Mouse (Mus musculus) spleen, postnatal 14 days (tissue): ENCODE measurements around the gene Espl1.
A peak's percentile ranks its signal among the peaks of the same experiment; 100 is the strongest.

Experiments used
- DNase-seq, 2 experiments: peaks; one replicate each; pipeline ENCODE4 v3.0.0; 2021 to 2022; ENCODE audit warnings: low spot score in 2 of 2

The Espl1 gene

DNA sequence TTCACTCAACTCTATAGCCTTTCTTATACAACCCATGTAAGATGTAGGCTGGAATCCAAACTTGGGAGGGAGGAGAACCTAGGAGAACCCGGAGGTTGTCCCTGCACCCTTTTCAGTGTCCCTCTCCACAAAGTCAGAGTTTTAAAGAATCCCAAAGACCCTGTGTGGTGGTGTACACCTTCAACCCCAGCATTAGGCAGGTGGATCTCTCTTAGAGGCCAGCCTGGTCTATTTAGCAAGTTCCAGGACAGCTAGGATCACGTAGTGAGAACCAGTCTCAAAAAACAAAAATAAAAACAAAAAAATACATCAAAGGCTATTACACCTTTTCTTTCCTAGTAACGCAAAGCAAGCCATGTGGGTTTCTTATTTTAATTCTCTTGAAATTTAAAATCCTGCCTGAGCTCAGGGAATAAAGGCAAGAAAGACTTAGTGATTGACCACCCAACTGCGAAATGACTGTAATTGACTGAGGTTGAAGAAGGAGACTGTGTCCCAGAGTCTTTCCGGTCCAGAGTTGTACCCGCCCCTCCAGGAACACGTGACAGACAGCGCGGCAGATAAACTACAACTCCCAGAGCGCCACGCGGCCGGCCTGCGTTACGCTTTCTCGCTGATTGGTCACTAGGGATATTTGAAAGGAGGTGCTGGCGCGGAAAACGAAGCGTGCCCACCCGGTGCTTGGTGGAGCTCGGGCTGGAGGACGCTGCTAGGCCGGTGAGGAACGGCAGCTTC, at the start of gene Espl1:
Gene Espl1 (plus strand): TSS at position 634 of the 735 bp plus-strand sequence.
- peak; percentile 87 to 95 for DNase-seq

DNA sequence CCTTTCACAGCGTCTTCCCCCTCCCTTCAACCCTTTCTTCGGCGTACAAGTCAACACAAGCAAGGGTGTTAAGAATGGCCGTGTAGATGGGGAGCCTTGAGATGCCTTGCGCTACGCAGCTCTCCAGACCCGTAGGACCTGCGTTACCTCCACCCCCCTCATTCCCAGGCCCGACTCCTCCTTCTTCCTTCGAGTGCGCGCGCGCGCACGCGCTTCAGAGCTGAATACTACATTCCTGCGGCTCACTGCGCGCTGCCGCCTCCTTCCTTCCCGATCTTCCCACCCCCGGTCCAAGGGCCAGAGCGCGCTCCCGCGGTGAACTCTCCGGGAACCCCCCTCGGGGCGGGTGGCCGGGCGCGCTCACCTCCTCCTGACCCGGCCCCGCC, 49.2 kb upstream of the Espl1 start:
- DNase-seq: peak in 1 of 2 experiments; percentile 42

DNA sequence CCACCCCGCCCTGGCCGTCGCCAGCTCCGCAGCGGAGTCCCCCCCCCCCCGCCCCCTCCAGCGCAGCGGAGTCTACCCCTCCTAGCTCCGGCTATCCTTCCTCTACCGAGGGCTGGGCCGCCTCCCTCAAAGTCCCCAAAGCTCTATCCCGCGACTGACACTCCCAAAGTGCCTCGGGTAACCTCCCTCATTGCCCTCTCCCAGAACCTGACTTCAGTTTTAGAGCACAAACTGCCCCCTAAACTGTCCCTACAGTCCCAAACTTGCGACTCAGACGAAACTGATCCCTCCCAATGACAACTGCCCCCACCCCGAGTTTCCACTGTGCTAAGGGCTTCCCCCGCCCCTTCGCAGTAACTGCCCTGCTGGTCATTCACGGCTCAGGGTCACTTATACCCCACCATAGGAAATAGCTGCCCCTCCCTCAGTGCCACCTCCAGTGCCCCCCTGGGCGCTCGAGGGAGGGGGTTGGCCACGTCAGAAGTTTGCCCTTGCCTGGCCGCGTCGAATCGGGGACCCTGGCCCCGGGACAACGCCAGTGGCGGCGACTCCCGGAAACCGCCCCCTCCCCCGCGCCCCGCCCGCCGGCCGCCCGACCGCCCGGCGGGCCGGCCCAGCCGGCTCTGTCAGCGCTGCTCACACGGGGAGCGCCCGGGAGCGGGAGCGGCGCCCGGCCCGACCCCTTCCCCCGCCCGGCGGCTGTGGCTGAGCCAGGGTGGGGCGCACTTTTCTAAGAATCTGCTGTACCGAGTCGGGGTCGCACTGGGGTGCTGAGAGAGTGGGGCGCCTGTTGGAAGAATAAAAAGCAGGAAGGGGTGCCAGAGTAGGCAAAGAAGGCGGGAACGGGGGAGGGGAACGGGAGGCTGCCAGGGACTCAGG, 48.6 kb upstream of the Espl1 start:
- DNase-seq: no peak

DNA sequence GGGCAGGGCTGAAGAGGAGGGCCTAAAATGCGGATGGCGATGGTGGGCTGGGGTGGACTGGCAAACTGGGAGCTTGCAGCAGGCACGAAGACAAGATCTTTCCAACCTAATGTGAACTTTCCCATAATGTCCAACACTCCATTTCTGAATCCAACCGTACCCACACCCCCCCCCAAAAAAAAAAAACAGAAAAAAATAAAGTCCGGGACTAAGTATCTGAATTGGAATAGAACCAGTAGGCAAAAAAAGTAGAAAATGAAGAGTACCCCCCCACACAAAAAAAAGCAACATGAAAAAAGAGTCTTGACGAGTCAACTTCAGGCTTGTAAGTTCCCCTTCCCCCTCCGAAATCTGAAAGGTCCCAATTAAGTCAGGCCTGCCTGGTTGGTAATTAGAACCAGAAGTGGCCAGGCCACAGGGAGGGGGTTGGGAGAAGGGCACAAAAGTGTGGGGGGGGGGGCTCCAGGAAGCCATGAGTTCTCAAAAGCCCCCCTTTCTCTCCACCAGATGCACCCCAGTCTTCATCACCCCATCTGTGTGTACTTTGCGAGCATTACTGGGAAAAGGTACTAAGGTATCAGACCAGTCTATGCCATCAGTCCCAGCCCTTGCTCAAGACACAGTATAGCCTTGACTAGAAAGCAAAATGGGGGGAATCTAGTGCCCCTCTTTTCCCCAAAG, 47.8 kb upstream of the Espl1 start:
- DNase-seq: no peak

DNA sequence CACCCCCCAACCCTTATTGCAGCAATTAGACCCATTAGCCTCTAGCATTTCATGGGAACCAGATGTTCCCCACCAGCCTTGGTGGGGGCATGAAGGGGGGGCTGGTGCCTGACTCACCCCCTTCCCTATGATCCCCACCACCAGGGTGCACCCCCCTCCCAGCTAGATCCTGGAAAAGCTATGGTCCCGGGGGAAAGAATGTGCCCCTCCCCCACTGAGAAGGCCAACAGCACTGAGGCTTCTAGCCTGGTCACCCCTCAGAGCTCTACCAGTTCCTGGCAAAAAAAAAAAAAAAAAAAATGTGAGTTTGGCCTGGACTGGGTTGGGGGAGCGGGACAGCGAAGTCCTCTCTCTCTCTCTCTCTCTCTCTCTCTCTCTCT, 47.3 kb upstream of the Espl1 start:
- DNase-seq: no peak

DNA sequence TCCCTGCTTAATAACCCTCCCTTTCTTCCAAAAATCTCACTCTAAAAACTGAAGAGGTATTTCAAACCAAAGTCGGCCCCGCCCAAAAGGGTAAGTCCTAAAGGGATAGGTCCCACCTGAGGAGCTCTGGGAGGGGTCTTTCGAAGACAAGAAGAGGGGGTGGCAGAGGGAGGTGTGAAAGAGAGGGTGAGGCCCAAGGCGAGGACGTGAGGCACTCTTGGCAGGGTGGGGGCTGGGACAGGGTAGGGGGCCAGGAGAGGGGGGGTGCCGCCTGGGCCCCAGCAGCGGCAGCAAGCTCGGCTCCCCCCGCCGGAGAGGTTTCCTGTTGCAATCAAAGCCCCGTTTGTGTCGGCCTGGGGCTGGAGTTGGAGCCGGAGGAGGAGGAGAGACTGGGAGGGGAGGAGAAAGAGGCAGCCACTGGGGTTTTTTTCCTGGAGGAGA, 46.8 kb upstream of the Espl1 start:
- no peak for DNase-seq

DNA sequence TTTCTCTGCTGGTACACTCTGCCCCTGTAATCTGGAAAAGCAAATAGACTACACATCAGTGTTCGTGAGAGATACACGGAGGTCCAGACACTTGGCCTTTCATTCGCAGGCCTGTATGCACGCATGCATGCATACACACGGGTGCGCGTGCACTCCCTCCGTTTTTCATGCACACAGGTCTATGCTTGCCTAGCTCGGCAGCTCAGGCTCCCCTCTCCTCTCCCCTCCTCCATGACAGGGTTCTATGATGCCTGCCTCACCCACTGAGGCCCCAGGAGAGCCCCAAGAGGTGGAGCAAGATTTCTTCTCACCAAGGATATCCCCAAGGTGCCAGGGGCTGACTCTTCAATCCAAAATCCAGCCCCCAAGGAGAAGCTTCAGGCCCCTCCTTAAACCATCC, 46.1 kb upstream of the Espl1 start:
- DNase-seq: no peak

DNA sequence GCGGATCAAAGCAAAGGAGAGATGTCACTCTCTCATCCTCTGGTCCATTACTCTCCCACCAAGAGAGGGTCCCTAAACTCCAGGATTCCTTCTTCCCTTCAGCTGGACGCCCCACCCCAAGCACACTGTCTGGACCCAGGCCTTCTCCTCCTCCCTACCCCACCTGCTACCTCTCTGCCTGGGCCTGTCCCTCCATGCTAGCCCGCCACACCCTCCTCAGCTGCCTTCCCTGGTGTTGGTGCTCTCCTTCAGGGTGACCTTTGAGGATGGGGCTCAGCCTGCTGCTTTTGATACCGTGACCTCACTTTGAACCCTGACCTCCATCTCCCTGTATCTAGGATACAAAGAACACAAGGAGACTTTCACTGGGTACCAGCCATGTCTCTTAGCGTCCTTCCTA, 45.5 kb upstream of the Espl1 start:
- DNase-seq: no peak

DNA sequence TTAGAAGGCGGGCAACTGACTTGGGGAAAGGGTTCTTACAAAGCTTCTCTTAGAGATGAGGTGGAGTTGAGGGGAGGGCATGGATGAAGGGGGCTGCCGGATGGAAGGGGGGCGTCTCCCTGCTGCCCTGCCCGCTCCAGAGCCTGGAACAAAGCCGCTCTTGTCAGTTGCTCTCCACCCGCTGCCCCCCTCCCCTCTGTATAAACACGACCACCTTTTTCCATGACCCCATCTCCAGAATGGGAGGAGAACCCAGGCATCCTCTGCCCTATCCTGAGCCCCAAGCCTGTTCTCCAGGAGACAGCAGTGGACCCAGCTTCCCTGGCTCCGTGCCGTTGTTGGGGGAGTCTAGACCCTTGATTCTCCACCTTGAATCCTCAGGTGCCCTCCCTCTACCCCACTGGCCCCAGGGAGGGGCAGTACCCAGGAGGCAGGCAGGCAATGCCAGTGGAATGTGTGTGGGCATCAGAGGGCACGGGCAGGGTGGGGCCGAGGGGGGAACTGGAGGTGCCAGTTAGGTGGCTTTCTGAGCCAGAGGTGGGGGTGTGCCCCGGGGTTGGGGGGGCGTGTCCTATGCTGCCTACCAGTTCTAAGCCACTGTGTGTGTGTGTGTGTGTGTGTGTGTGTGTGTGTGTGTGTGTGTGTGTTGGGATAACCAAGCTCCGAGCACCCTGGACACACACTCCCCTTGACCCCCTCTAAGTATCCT, 40.4 kb upstream of the Espl1 start:
- no peak for DNase-seq

DNA sequence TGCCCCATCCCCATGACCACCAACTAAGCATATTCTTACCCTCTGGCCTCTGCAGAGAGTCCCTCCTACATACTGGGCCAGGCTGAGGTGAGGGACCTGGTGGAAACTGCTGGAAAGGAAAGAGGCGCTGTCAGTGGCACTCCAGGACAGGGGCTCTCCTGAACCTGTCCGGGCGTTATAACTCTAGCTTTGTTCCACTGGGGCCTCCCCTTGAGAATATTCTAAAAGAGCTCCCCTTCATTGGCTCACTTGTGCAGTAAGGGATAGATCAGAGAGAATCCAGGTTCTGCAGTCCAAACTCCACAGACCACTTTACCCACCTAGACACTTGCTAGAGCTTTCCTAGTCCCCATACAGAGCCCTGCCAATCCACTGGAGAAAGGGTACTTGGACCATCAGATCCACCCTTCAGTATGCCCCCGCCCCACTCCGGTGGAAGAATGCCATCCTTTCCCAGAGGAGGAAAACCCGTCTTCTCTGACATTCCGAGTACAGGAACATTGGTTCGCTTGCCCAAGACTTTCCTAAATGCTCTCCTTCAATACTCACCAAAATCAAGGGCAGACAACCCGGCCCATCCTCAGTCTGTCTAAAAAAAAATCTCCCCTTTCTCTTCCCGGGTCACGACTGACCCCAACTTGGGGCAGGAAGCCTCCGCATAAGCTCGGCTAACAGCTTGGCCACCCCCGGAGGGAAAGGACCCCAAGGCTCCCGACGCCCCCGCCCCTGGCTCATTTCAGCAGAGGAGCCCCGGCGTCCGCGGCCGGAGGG, 39.5 kb upstream of the Espl1 start:
- no peak for DNase-seq

DNA sequence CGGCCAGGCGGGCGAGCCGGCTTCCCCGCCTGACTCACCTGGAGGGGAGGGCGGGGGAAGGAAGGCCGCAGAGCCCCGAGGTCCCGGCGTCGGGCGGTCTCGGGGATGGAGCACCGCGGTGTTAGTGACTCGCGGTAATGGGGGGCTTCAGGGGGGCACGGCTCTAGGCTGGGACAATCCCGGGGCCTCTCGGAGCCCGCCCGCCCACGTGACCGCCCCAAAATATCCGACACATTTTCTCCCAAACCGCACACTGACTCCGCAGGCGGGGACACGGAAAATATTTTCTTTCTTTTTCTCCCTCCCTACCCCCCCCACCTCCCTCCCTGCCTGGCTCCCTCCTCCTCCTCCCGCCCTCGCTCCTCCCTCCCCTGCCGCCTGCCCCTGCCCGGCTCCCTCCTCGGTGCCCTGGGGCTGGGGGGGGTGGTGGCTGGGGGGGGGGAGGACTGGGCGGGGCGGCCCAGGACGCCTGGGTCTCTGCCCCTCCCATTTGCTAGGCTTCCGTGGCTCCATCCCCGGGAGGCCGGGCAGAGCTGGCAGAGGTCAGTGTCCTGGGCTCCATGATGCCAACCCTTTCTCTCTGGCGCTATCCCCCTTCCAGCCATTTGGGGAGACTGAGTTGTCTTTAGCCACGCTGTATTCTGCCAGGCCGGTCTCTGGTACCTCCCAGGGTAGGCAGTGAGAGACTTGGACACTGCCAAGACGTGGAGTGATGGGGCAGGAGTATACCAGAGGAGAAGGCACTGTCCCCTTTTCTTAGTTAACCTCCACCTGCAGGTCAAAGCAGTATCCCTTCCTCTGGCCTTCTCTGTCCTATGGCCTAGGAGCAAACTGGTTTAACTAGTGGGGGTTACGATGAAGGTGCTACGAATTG, 38.6 kb upstream of the Espl1 start, which contains the start of gene Rarg:
Gene Rarg (minus strand): TSS at position 316 of the 874 bp plus-strand sequence.
- no peak for DNase-seq

DNA sequence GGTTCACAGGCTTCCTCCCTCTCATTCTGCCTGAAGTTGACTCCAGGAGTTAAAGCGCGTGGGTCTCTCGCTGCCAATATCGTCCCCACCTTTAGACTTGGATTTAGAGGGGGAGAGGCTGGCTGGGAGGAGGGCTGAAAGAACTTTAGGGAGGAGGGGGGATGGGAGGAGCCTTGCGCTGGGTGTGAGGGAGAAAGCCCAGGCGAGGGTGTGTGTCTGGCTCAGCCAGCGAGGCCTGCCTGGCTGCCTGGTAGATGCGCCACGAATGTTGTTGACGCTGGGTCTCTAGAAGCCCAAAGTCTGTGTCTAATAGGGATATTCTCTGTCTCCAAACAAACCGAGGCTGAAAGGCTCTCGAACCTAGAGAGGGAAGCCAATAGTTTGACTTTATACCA, 38.0 kb upstream of the Espl1 start:
- DNase-seq: no peak

DNA sequence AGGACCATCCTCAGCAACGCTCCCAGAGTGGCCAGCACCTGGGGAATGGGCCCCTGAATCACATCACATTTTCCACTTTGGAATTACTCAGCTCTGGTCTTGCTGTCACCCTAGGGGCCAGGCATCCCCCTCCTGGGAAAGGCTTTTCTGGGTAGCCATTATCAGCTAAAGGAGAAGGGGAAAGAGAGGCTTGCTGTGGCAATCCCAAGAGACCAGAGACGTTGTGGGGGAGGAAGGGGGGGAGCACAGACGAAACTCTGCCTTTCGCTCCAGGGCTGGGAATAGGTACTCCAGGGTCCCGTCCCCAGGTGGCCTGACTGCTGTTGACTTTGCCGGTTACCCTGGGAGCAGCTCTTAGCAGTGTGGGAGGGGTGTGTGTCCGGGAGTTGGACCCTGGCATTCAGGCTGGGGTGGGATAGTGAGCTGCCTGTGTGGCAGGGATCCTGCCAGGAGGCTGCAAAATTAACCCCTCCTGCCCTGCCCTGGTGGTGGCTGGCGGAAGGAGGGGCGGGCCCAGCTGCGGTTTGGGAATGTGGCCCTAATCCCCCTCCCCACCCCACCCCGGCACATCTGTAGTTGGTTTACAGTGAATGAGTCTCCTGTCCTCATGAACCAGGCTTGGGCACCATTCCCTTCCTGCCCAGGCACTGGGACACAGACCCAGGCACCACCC, 37.3 kb upstream of the Espl1 start:
- DNase-seq: no peak

DNA sequence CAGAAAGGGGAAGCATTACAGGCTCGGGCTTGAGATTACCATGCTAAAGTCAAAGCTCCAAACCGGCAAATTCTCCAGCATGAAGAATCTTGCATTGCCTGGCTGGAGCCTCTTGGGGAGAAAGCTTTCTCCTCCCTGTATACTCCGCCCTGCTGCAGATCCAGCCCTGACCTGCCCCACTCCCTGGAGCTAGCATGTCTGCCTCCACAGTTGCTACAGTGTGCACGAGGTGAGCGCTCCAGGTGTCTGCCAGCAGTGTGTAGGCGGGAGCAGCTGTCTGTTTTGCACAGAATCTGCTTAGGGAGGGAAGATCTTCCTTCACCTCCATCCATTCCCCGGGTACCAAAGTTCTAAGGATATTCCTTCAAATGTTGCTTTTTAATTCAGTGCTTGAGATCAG, 33.5 kb upstream of the Espl1 start:
- DNase-seq: no peak

DNA sequence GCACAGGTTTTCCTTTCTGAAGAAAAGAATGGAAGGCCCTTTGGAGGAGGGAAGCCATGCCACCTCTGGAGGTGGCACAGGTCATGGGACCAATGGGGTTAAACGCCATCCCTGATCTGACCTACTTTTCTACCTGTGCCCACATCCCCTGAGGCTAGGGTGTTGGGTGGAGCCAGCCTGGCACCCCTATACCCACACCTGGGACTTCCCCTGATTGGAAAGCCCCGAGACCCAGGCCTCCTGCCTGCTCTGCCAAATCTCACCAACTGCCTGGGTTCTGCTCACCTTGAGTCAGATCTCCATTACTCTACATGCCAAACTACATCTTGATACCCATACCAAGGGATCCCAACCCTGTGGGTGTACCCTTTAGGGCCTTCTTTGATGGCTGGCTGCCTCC, 33.0 kb upstream of the Espl1 start:
- no peak for DNase-seq

DNA sequence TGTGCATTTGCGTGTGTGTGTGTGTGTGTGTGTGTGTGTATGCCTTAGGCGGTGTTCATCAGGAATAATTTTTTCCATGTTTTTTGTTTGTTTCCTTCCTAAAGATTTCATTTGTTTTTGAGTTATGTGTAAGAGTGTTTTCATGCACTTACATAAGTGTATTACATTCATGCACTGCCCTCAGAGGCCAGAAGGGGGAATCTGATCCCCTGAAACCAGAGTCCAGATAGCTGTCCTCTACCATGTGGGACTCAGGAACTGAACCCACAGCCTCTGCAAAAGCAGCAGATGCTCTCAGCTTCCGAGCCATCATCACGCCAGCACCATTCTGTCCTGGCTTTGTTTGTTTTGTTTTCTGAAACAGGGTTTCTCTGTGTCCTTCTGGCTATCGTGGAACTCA, 30.5 kb upstream of the Espl1 start:
- DNase-seq: no peak

DNA sequence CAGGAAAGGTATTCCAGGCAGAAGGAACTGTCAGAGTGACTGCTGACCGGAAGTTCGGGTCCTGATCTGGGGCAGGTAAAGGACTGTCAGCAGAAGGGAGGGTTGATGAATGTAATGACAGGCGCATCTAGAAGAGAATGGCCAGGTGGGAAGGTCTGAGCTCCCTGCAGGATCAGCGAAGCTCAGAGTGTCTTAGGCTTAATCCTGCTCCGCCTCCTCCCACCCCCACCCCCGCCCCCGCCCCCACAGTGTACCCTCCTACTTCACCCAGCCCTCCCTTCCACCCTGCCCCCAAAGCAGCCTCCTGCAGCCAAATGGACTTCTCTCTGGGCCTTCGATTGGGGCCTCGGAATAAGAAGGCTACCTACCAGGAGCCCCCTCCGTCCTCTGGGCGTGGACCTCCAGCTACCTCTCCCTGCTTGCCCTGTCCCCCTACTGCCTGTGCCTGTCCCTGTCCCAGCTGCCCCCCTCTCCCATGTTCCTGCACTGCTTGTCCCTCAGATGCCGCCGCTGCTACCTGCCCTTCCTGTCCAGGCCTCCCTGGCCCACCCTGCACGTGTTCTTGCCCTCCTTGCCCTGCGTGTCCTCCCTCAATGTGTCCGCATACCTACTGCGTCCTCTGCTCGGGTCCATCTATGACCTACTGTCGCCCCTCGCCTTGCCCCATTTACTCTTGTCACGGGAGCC, 25.6 kb upstream of the Espl1 start, which contains the start of gene Gm9918:
Gene Gm9918 (plus strand): TSS at position 290 of the 687 bp plus-strand sequence.
- DNase-seq: no peak

DNA sequence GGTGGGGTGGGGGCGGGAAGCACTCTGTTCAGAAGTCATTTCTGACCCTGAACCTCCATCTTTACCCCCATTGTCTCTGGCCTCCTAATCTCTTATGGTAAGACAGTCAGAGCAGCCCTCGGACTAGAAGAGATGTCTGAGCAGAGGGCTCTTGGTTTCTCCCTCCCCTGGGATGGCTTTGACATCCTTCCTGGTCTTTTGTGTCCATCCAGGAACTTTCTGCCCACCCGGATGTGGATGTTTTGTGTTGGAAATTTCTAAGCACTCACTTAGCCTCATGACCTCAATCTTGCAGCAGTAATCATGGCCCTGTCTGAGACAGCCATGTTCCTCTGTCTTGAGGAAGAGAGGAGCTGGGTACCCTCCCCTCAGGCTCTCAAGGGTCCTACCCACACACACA, 24.6 kb upstream of the Espl1 start:
- no peak for DNase-seq
